In genomic region chr17:23598582-23599552, GRCm38 (mm10) we compare ENCODE assay signal across 7 mouse cellular contexts. TPM values are rescaled to one million over a fixed set of nuclear protein-coding genes. Genes with fewer than 3 reads are reported as not detected.
DNase-seq lines count a peak whose midpoint lies in the region; ATAC-seq and TF ChIP-seq lines count a peak whose summit lies in the region.

Zfp13 (minus strand) TSS chr17:23599487.

- H3K9ac ChIP-seq in embryonic facial prominence, embryonic 12.5 days, result peak within 1 kb of the TSS; percentile 53
- H3K9ac ChIP-seq in limb, embryonic 11.5 days (ENCODE audit: low read length), result peak within 1 kb of the TSS; percentile 56
- peak within 1 kb of the TSS; percentile 57 for H3K9ac ChIP-seq in midbrain, embryonic 14.5 days (replicated peaks; ENCODE audit: low read length)

- H3K4me1 ChIP-seq in embryonic facial prominence, embryonic 12.5 days, result 0 out of 2 replicates have a peak, but pooled peaks cover 8% of the 10 kb centered on the region
- H3K4me1 ChIP-seq in limb, embryonic 11.5 days (ENCODE audit: control insufficient read depth, insufficient read depth, low read length), result peaks cover 6% of the 10 kb centered on the region; the same call in 1 of the 2 replicates
- H3K4me1 ChIP-seq in midbrain, embryonic 14.5 days (ENCODE audit: control insufficient read depth, insufficient read depth, low read length), result no peaks in the 10 kb centered on the region
- H3K4me1 ChIP-seq in spleen, adult 2 months (ENCODE audit: control insufficient read depth, insufficient read depth, insufficient read length), result peaks cover 5% of the 10 kb centered on the region; the same call in 1 of the 2 replicates

- TF ChIP-seq CTCF in spleen, adult 2 months (IDR thresholded peaks at IDR 0.05; ENCODE audit: extremely low read depth, insufficient read depth, insufficient read length, insufficient replicate concordance), result no peak

- peak; percentile 83 for DNase-seq in adrenal gland, postnatal 25 days
- DNase-seq in heart, adult 11 months, result peak; percentile 99
- DNase-seq in kidney, adult 18-20 months, result peak; percentile 83
- peak; percentile 92 for DNase-seq in limb, embryonic 11.5 days (ENCODE audit: low spot score)
- DNase-seq in midbrain, embryonic 14.5 days, result peak; percentile 81
- peak; percentile 77 to 79 for DNase-seq in spleen, adult 2 months (ENCODE audit: low read depth in 1 of 2, low spot score in 2 of 2)

- peak; percentile 73; the same call in 1 of the 2 replicates for TF ChIP-seq POLR2A in spleen, adult 2 months (IDR thresholded peaks at IDR 0.05; ENCODE audit: low read depth, low read length)

- peak; percentile 94 for ATAC-seq in embryonic facial prominence, embryonic 12.5 days (ENCODE audit: insufficient number of reproducible peaks, insufficient read depth, low FRiP score, low TSS enrichment)
- ATAC-seq in limb, embryonic 11.5 days (ENCODE audit: insufficient number of reproducible peaks, low FRiP score, low TSS enrichment, low read depth), result peak; percentile 96
- ATAC-seq in midbrain, embryonic 14.5 days (ENCODE audit: low FRiP score, low TSS enrichment), result peak; percentile 85

- H3K27me3 ChIP-seq in embryonic facial prominence, embryonic 12.5 days, result no peaks in the 10 kb centered on the region
- H3K27me3 ChIP-seq in limb, embryonic 11.5 days (ENCODE audit: control insufficient read depth, insufficient read depth, low read length), result no peaks in the 10 kb centered on the region
- H3K27me3 ChIP-seq in midbrain, embryonic 14.5 days (ENCODE audit: control insufficient read depth, insufficient read depth, low read length), result no peaks in the 10 kb centered on the region
- no peaks in the 10 kb centered on the region for H3K27me3 ChIP-seq in spleen, adult 2 months (ENCODE audit: control insufficient read depth, insufficient read depth, low read length)

- H3K9me3 ChIP-seq in embryonic facial prominence, embryonic 12.5 days, result no peaks in the 10 kb centered on the region
- H3K9me3 ChIP-seq in limb, embryonic 11.5 days (ENCODE audit: control insufficient read depth, low read length), result no peaks in the 10 kb centered on the region
- no peaks in the 10 kb centered on the region for H3K9me3 ChIP-seq in midbrain, embryonic 14.5 days (ENCODE audit: control insufficient read depth, low read length)

- H3K4me3 ChIP-seq in embryonic facial prominence, embryonic 12.5 days, result peak within 1 kb of the TSS; percentile 42
- peak within 1 kb of the TSS; percentile 40 for H3K4me3 ChIP-seq in limb, embryonic 11.5 days (ENCODE audit: low read depth, low read length)
- peak within 1 kb of the TSS; percentile 35 for H3K4me3 ChIP-seq in midbrain, embryonic 14.5 days (replicated peaks; ENCODE audit: low read depth, low read length)
- H3K4me3 ChIP-seq in spleen, adult 2 months (ENCODE audit: extremely low read depth, insufficient read depth, insufficient read length), result peak within 1 kb of the TSS; percentile 47

- WGBS in embryonic facial prominence, embryonic 12.5 days, result 7% methylated on average over 30 of the region's 31 CpGs
- 9% methylated on average over 31 of the region's 31 CpGs for WGBS in limb, embryonic 11.5 days
- 12% methylated on average over 31 of the region's 31 CpGs for WGBS in midbrain, embryonic 14.5 days
- 5% methylated on average over 31 of the region's 31 CpGs for WGBS in spleen, adult 2 months

- no peaks in the 10 kb centered on the region for H3K36me3 ChIP-seq in embryonic facial prominence, embryonic 12.5 days
- no peaks in the 10 kb centered on the region for H3K36me3 ChIP-seq in limb, embryonic 11.5 days (ENCODE audit: control insufficient read depth, insufficient read depth, low read length)
- no peaks in the 10 kb centered on the region for H3K36me3 ChIP-seq in midbrain, embryonic 14.5 days (ENCODE audit: control insufficient read depth, insufficient read depth, low read length)
- H3K36me3 ChIP-seq in spleen, adult 2 months (ENCODE audit: control insufficient read depth, insufficient read depth, low read length), result no peaks in the 10 kb centered on the region

- H3K4me2 ChIP-seq in embryonic facial prominence, embryonic 12.5 days (replicated peaks), result peak within 1 kb of the TSS; percentile 67
- peak within 1 kb of the TSS; percentile 71 for H3K4me2 ChIP-seq in limb, embryonic 11.5 days (ENCODE audit: low read depth, severe bottlenecking)
- peak within 1 kb of the TSS; percentile 63 for H3K4me2 ChIP-seq in midbrain, embryonic 14.5 days (ENCODE audit: low read length)

- H3K27ac ChIP-seq in embryonic facial prominence, embryonic 12.5 days, result peak within 1 kb of the TSS; percentile 90
- H3K27ac ChIP-seq in limb, embryonic 11.5 days (replicated peaks; ENCODE audit: low read depth, low read length), result peak within 1 kb of the TSS; percentile 76
- H3K27ac ChIP-seq in midbrain, embryonic 14.5 days (replicated peaks; ENCODE audit: low read depth, low read length), result peak within 1 kb of the TSS; percentile 41; the same call in 1 of the 2 replicates
- H3K27ac ChIP-seq in spleen, adult 2 months (ENCODE audit: insufficient read depth, low read length), result peak within 1 kb of the TSS; percentile 74

RNA-seq across cellular contexts. Expression of gene Zfp13, which starts in this region (rescaled TPM):
- total RNA-seq in adrenal gland, postnatal 25 days (2021), result 11.1 and 12.8 TPM in 2 replicates
- 23.8 and 24.1 TPM in 2 replicates for polyA plus RNA-seq in embryonic facial prominence, embryonic 12.5 days (2016; fragmentation: Nextera tagmentation; extraction: Ambion mirVana)
- 20.5 and 22.7 TPM in 2 replicates for polyA plus RNA-seq in limb, embryonic 11.5 days (2014; fragmentation: Nextera tagmentation; extraction: Ambion mirVana)
- 24.8 and 31.4 TPM in 2 replicates for polyA plus RNA-seq in midbrain, embryonic 14.5 days (2014; fragmentation: Nextera tagmentation; extraction: Ambion mirVana)
- polyA plus RNA-seq in spleen, adult 2 months (2012; rRNA removed), result 2.9 and 3.4 TPM in 2 replicates

Comparison
In these comparisons a context has a peak if more than half of its experiments do, and no peak if none do; other contexts are left out.
1. Peak in every context shown above with its lines: DNase-seq, ATAC-seq, H3K4me3 ChIP-seq and H3K27ac ChIP-seq.